Mouse (Mus musculus) forebrain, postnatal 0 days (tissue): Measurements from ENCODE around the gene Birc5. TPM values are rescaled to one million over a fixed set of nuclear protein-coding genes. Genes with fewer than 3 reads are reported as not detected.

ENCODE experiments used
- ATAC-seq: fragments of 200-750 bp; cut with Nextera tagmentation; 2 replicates; pipeline ENCODE4 v1.8.0; 2017; ENCODE audit warnings: mild to moderate bottlenecking, moderate library complexity
- DNase-seq: peaks from one replicate; pipeline ENCODE4 v3.0.0-alpha.2; 2015
- H3K27ac ChIP-seq: fragments of 300-500 bp; sonication (generic); 2 replicates; pipeline ENCODE4 v1.5.1; 2014; ENCODE audit warnings: low read depth, mild to moderate bottlenecking, antibody characterized with exemption, low read length, moderate library complexity, mixed read lengths
- H3K27me3 ChIP-seq: fragments of 300-500 bp; sonication (generic); 2 replicates; pipeline ENCODE4 v1.6.1; 2014; ENCODE audit warnings: mild to moderate bottlenecking, low read length, mixed read lengths; ENCODE audit not compliant: insufficient read depth
- H3K36me3 ChIP-seq: fragments of 300-500 bp; sonication (generic); 2 replicates; pipeline ENCODE4 v1.6.1; 2014; ENCODE audit warnings: mild to moderate bottlenecking, moderate library complexity; ENCODE audit not compliant: insufficient read depth
- H3K4me1 ChIP-seq: fragments of 300-500 bp; sonication (generic); 2 replicates; pipeline ENCODE4 v1.6.1; 2014; ENCODE audit warnings: antibody characterized with exemption; ENCODE audit not compliant: insufficient read depth
- H3K4me2 ChIP-seq: fragments of 300-500 bp; sonication (generic); 2 replicates; pipeline ENCODE4 v1.6.1; 2014; ENCODE audit warnings: low read depth, mild to moderate bottlenecking, moderate library complexity
- H3K4me3 ChIP-seq: fragments of 300-500 bp; sonication (generic); 2 replicates; pipeline ENCODE4 v1.5.1; 2014; ENCODE audit warnings: low read depth, low read length, mixed read lengths
- H3K9ac ChIP-seq: fragments of 300-500 bp; sonication (generic); 2 replicates; pipeline ENCODE4 v1.6.1; 2014; ENCODE audit warnings: mild to moderate bottlenecking
- H3K9me3 ChIP-seq: fragments of 300-500 bp; sonication (generic); 2 replicates; pipeline ENCODE4 v1.6.1; 2016; ENCODE audit warnings: low read length
- CTCF ChIP-seq: sonication (generic); IDR thresholded peaks from 2 replicates; pipeline ENCODE4 v1.5.1; 2016; ENCODE audit warnings: antibody characterized with exemption, control low read depth, low read depth
- WGBS: fragments of 180-500 bp; shearing (Covaris S2); extraction: QIAGEN DNeasy Blood & Tissue Kit; methylation state at CpG from one replicate; pipeline ENCODE4 v1.1.7; 2014; 5-methylcytosine and 5-hydroxymethylcytosine counted together
- polyA plus RNA-seq: library from polyadenylated mRNA; unstranded; fragments of >200 nt; fragmentation: Nextera tagmentation; extraction: Ambion mirVana; gene quantifications from 2 replicates; pipeline ENCODE4 v1.2.1, GENCODE M21; 2015
- total RNA-seq: library from RNA; depleted of rRNA; stranded (reverse); fragments of >200 nt; gene quantifications from 2 replicates; pipeline ENCODE4 v1.2.3, GENCODE M21; 2014

The Birc5 gene
- total and polyA plus RNA-seq, 2 experiments from 2014 or later = 6.2 to 24.9 TPM

DNA sequence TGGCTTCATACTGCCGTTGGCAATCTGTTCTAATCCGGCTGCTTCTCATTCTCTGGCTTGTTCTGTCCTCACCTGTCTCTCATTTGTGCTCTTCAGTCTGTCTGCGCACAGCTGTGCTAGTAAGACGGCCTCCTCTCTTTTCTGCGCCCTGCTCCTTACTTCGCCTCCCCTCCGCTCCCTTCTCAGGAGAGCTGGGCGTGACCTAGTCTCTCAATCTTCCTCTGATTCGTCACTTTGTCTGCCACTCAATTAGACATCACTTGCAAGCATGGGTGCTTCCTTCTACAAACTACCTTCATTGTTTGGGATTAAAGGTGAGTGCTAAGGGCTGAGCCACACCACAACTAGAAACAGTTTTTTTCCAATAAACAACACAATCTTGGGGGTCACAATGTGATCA lies 5.2 kb downstream of the Birc5 start:
- H3K27me3 ChIP-seq = no peaks in the 10 kb centered on the region
- WGBS = 91% methylated on average over 9 of the region's 9 CpGs
- H3K4me2 ChIP-seq = no peak overlapping the region
- no peak overlapping the region for H3K27ac ChIP-seq
- H3K36me3 ChIP-seq = no peaks in the 10 kb centered on the region
- no peak for TF ChIP-seq CTCF
- H3K4me1 ChIP-seq = no peaks in the 10 kb centered on the region
- no peak overlapping the region for H3K4me3 ChIP-seq
- DNase-seq (no peak), ATAC-seq (no peak)
- H3K9me3 ChIP-seq = no peaks in the 10 kb centered on the region
- no peak overlapping the region for H3K9ac ChIP-seq

DNA sequence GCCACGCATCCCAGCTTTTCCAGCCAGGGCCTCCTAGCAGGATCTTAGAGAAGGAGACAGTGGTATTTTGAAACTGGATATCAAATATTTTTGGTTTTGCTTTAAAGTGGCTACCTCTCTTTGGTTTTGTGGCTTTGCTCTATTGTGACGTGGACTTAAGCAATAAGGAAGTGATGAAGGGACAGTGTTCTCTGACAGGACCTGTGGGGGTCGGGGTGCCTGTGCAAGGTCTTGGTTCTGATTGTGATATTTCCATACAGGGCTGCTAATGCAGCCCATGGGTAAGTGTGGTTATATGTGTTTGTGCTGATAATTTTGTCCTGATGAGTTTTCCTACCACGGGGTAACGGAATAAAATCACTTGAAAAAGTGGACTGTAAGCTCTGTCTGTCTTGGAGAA lies 6.3 kb downstream of the Birc5 start:
- Histone ChIP-seq H3K36me3 (no peaks in the 10 kb centered on the region), H3K27me3 (no peaks in the 10 kb centered on the region; the same call in 1 of the 2 replicates), H3K9me3 (no peaks in the 10 kb centered on the region), H3K9ac (no peak overlapping the region), H3K4me3 (no peak overlapping the region), H3K4me1 (no peaks in the 10 kb centered on the region), H3K4me2 (no peak overlapping the region), H3K27ac (no peak overlapping the region)
- WGBS = 94% methylated on average over 5 of the region's 5 CpGs
- no peak for TF ChIP-seq CTCF
- no peak for ATAC-seq
- DNase-seq = no peak

DNA sequence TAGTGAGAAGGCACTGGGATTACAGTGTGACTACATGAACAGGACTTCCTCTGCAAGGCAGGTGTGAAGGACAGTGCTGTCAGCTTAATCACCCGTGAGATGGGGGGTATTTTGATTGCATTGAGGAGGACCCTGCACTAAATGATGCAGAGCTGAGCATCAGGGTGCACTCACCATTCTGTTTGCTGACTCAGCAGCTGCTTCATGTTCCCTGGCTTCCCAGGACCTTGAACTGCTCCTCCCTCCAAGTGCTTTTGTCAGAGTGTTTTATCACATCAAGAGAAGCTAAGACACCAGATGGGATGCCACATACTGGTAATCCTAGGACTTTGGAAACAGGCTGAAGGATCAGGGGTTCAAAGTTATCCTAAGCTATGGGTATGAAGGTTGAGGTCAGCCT lies 6.9 kb downstream of the Birc5 start:
- Histone ChIP-seq H3K27me3 (no peaks in the 10 kb centered on the region; the same call in 1 of the 2 replicates), H3K9ac (no peak overlapping the region), H3K9me3 (no peaks in the 10 kb centered on the region), H3K27ac (no peak overlapping the region), H3K36me3 (no peaks in the 10 kb centered on the region), H3K4me3 (no peak overlapping the region), H3K4me1 (no peaks in the 10 kb centered on the region), H3K4me2 (no peak overlapping the region)
- 74% methylated on average over 1 of the region's 1 CpGs for WGBS
- TF ChIP-seq CTCF = no peak
- ATAC-seq (no peak), DNase-seq (no peak)

DNA sequence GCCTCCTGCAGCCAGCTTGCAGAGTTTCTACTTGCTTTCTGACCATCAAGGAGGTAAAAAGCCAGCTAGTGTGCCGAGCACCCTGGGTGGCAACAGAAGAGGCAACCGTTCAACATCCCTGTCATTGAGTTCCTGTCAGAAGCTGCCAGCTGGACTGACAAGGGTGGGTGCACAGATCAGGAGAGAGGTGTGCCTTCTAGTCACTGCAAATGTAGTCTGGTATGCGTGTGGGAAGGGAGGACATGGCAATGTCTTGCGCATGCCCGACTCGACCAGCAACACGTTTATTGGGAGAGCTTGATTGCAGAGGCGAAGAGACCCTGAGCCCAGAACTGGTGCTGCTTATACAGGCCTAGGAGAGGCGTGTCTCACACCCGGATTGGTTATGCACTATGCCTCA lies 8.4 kb downstream of the Birc5 start:
- Histone ChIP-seq H3K36me3 (no peaks in the 10 kb centered on the region), H3K9me3 (no peaks in the 10 kb centered on the region), H3K27ac (no peak overlapping the region), H3K4me2 (no peak overlapping the region), H3K4me3 (no peak overlapping the region), H3K4me1 (no peaks in the 10 kb centered on the region), H3K27me3 (no peaks in the 10 kb centered on the region; the same call in 1 of the 2 replicates), H3K9ac (no peak overlapping the region)
- DNase-seq (no peak), ATAC-seq (no peak)
- WGBS = 91% methylated on average over 10 of the region's 10 CpGs
- no peak for TF ChIP-seq CTCF

DNA sequence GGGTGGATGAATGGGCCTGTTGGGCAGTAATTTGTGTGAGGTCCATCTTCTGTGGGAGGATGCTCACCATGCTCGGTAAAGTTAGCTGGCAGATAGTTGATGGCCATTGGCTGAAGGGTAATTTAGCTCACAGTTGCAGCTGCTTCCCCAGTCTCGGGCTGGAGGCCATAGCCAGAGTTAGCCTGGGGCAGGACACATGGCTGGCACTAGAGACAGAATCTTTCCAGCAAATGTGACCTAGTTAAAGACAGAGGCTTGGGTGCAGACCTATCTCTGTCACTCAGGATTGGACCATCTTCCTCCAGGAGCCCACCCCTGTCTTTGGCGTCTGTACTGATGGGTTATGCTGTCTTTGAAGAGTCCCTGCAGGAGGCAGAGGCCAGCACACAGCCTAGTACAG lies 9.3 kb downstream of the Birc5 start:
- no peak overlapping the region for H3K27ac ChIP-seq
- H3K4me1 ChIP-seq = no peaks in the 10 kb centered on the region
- H3K9me3 ChIP-seq = no peaks in the 10 kb centered on the region
- no peak overlapping the region for H3K9ac ChIP-seq
- no peak for TF ChIP-seq CTCF
- 58% methylated on average over 3 of the region's 3 CpGs for WGBS
- H3K4me3 ChIP-seq = no peak overlapping the region
- no peaks in the 10 kb centered on the region; the same call in 1 of the 2 replicates for H3K27me3 ChIP-seq
- H3K36me3 ChIP-seq = no peaks in the 10 kb centered on the region
- ATAC-seq (no peak), DNase-seq (no peak)
- H3K4me2 ChIP-seq = no peak overlapping the region

DNA sequence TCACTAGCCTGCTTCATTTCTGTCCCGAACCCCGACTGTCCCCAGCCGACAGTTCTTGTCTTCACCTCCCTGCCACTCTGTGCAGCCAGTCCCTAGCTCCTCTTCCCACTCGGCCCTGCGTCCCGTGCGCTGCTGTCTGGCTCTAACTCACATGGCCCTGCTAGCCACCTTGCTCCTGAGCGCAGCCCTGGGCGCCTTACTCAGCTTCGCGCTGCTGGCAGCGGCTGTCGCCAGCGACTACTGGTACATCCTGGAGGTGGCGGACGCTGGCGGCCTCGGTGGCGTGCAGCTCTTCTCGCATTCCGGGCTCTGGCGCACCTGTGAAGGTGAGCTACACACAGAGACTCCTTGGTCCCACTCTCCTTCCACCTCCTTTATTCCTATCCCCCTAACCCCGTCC lies 11.6 kb downstream of the Birc5 start, which contains the start of gene Tmem235:
TSS of gene Tmem235 (plus strand) at position 152 of the 400 bp plus-strand sequence.
- no peak within 1 kb of the TSS for H3K4me2 ChIP-seq

DNA sequence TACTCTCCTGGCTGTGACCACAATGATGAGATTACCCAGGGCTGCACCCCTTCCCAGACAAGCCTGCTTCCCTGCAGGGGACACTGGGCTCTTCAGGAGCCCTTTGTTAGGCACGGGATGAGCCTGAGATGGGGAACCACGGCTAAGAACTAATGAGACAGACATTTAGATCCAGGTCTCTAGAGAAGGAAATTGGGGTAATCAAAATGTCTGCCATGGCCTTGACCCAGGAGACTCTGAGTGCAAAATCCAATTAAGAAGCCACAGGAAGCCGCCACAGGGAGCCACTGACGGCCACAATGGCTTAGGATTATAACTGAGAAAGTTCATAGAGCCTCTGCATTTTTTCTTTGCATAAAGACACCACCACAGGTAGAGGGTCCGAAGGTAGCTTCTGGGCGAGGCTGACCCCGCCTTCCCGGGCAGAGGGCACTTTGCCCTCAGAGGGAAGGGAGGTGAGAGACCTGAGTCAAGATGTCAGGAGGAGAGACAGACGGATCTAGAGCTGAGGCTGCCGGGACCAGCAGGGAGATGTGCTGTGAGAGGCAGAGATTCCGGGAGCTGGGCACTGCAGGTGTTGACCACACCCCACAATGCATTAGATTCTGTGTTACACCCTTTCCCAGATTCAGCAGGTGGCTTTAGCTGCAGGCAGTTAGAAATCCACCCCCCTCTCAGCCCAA lies 14.3 kb downstream of the Birc5 start:
- Histone ChIP-seq H3K27ac (no peak overlapping the region), H3K9me3 (no peaks in the 10 kb centered on the region), H3K27me3 (no peaks in the 10 kb centered on the region; the same call in 1 of the 2 replicates), H3K36me3 (no peaks in the 10 kb centered on the region), H3K4me1 (no peaks in the 10 kb centered on the region), H3K4me2 (no peak overlapping the region), H3K4me3 (no peak overlapping the region), H3K9ac (no peak overlapping the region)
- DNase-seq (no peak), ATAC-seq (no peak)
- no peak for TF ChIP-seq CTCF
- WGBS = 18% methylated on average over 11 of the region's 11 CpGs

More for the DNA sequence above, 11.6 kb downstream of the Birc5 start, which contains the start of gene Tmem235:
- DNase-seq = no peak
- Histone ChIP-seq H3K9ac (no peak within 1 kb of the TSS), H3K27ac (no peak within 1 kb of the TSS), H3K4me1 (no peaks in the 10 kb centered on the region), H3K36me3 (no peaks in the 10 kb centered on the region), H3K9me3 (no peaks in the 10 kb centered on the region), H3K4me3 (no peak within 1 kb of the TSS), H3K27me3 (no peaks in the 10 kb centered on the region; the same call in 1 of the 2 replicates)
- 6% methylated on average over 23 of the region's 23 CpGs for WGBS
- no peak for ATAC-seq
- TF ChIP-seq CTCF = no peak
